Mouse (Mus musculus) mouse trophoblast stem cell (cell line): ENCODE results near the gene Sema6d.

Experiments used
- in situ Hi-C, 2 experiments: fragments of 300-500 bp; cut with MseI, MboI; formaldehyde crosslinking; loops; 2 replicates in 1 of 2; 3 replicates in 1 of 2; pipeline ENCODE4 v1.15.1; 2025

The Sema6d gene

GRCm38 (mm10) chr2:124650609-124651008 lies 560.8 kb downstream of the Sema6d start:
- in situ Hi-C loops = no loop called here

- in situ Hi-C loops = no loop called here
These were observed 561.4 kb downstream of the Sema6d start for GRCm38 (mm10) chr2:124651146-124651545.

- in situ Hi-C loops = no loop called here
These were observed 563.4 kb downstream of the Sema6d start for GRCm38 (mm10) chr2:124653161-124653560.

GRCm38 (mm10) chr2:124657358-124657757 lies 567.6 kb downstream of the Sema6d start:
- in situ Hi-C loops = no loop called here

- in situ Hi-C loops = no loop called here
These were observed 568.6 kb downstream of the Sema6d start for GRCm38 (mm10) chr2:124658374-124658773.

- in situ Hi-C loops = no loop called here
These were observed 569.8 kb downstream of the Sema6d start for GRCm38 (mm10) chr2:124659601-124660000.

- in situ Hi-C loops = no loop called here
These were observed 570.9 kb downstream of the Sema6d start for GRCm38 (mm10) chr2:124660686-124661085.

- in situ Hi-C loops = no loop called here
These were observed 571.5 kb downstream of the Sema6d start for GRCm38 (mm10) chr2:124661316-124661715.

GRCm38 (mm10) chr2:124662257-124662656 lies 572.5 kb downstream of the Sema6d start:
- in situ Hi-C loops = no loop called here

GRCm38 (mm10) chr2:124664191-124664590 lies 574.4 kb downstream of the Sema6d start:
- in situ Hi-C loops = no loop called here

- in situ Hi-C loops = no loop called here
These were observed 578.7 kb downstream of the Sema6d start for GRCm38 (mm10) chr2:124668431-124668830.

- in situ Hi-C loops = no loop called here
These were observed 583.3 kb downstream of the Sema6d start for GRCm38 (mm10) chr2:124673117-124673516.

- in situ Hi-C loops = no loop called here
These were observed 594.7 kb downstream of the Sema6d start for GRCm38 (mm10) chr2:124684481-124684901.

GRCm38 (mm10) chr2:124690372-124690771 lies 600.6 kb downstream of the Sema6d start:
- in situ Hi-C loops = no loop called here

GRCm38 (mm10) chr2:124702621-124703020 lies 612.9 kb downstream of the Sema6d start:
- in situ Hi-C loops = no loop called here

- in situ Hi-C loops = no loop called here
These were observed 615.2 kb downstream of the Sema6d start for GRCm38 (mm10) chr2:124704922-124705321.

GRCm38 (mm10) chr2:124705806-124706205 lies 616.0 kb downstream of the Sema6d start:
- in situ Hi-C loops = no loop called here

GRCm38 (mm10) chr2:124706896-124707295 lies 617.1 kb downstream of the Sema6d start:
- in situ Hi-C loops = no loop called here
